Mouse (Mus musculus) lung, embryonic 14.5 days (tissue): Measurements from ENCODE around the gene Ppp3ca. TPM values are rescaled to one million over a fixed set of nuclear protein-coding genes. Genes with fewer than 3 reads are reported as not detected.

Experiments
- ATAC-seq: fragments of 200-750 bp; cut with Nextera tagmentation; 2 replicates; pipeline ENCODE4 v1.8.0; 2017; ENCODE audit warnings: mild to moderate bottlenecking, moderate TSS enrichment, moderate library complexity; ENCODE audit not compliant: insufficient read depth
- DNase-seq: peaks from one replicate; pipeline ENCODE4 v3.0.0-alpha.2; 2015
- H3K27ac ChIP-seq: fragments of 300-500 bp; sonication (generic); 2 replicates; pipeline ENCODE4 v1.5.1; 2014; ENCODE audit warnings: low read depth, mild to moderate bottlenecking, moderate library complexity
- H3K27me3 ChIP-seq: fragments of 300-500 bp; sonication (generic); 2 replicates; pipeline ENCODE4 v1.6.1; 2014; ENCODE audit warnings: low read length, control low read depth; ENCODE audit not compliant: insufficient read depth
- H3K36me3 ChIP-seq: fragments of 300-500 bp; sonication (generic); 2 replicates; pipeline ENCODE4 v1.6.1; 2014; ENCODE audit warnings: control low read depth; ENCODE audit not compliant: insufficient read depth
- H3K4me1 ChIP-seq: fragments of 300-500 bp; sonication (generic); 2 replicates; pipeline ENCODE4 v1.6.1; 2014; ENCODE audit warnings: antibody characterized with exemption, control low read depth; ENCODE audit not compliant: insufficient read depth
- H3K4me2 ChIP-seq: fragments of 300-500 bp; sonication (generic); 2 replicates; pipeline ENCODE4 v1.6.1; 2014; ENCODE audit warnings: mild to moderate bottlenecking
- H3K4me3 ChIP-seq: fragments of 300-500 bp; sonication (generic); 2 replicates; pipeline ENCODE4 v1.5.1; 2014; ENCODE audit warnings: low read depth, low read length
- H3K9ac ChIP-seq: fragments of 300-500 bp; sonication (generic); 2 replicates; pipeline ENCODE4 v1.6.1; 2014
- H3K9me3 ChIP-seq: fragments of 300-500 bp; sonication (generic); 2 replicates; pipeline ENCODE4 v1.6.1; 2016; ENCODE audit warnings: low read depth, low read length, control low read depth
- CTCF ChIP-seq: IDR thresholded peaks from 2 replicates; pipeline ENCODE4 v1.5.1; 2016; ENCODE audit warnings: antibody characterized with exemption, low read depth
- WGBS: fragments of 180-500 bp; shearing (Covaris S2); extraction: QIAGEN DNeasy Blood & Tissue Kit; methylation state at CpG from one replicate; pipeline ENCODE4 v1.1.7; 2014; 5-methylcytosine and 5-hydroxymethylcytosine counted together
- polyA plus RNA-seq: library from polyadenylated mRNA; unstranded; fragments of >200 nt; fragmentation: Nextera tagmentation; extraction: Ambion mirVana; gene quantifications from 2 replicates; pipeline ENCODE4 v1.2.1, GENCODE M21; 2014

Ppp3ca gene
- polyA plus RNA-seq, 1 experiment from 2014 or later, result 74.1 TPM

GRCm38 (mm10) chr3:136700447-136701009, 30.6 kb downstream of the Ppp3ca start:
- 46% methylated on average over 11 of the region's 11 CpGs for WGBS
- Histone ChIP-seq H3K27ac (no peak overlapping the region), H3K27me3 (no peaks in the 10 kb centered on the region), H3K9me3 (no peaks in the 10 kb centered on the region), H3K4me3 (no peak overlapping the region), H3K36me3 (no peaks in the 10 kb centered on the region), H3K9ac (no peak overlapping the region), H3K4me1 (no peaks in the 10 kb centered on the region), H3K4me2 (peak overlapping the region; percentile 15; the same call in 1 of the 2 replicates)
- ATAC-seq, result no peak
- DNase-seq, result no peak
- no peak for TF ChIP-seq CTCF

GRCm38 (mm10) chr3:136702861-136703260, 32.9 kb downstream of the Ppp3ca start:
- Histone ChIP-seq H3K27ac (no peak overlapping the region), H3K36me3 (no peaks in the 10 kb centered on the region), H3K9ac (no peak overlapping the region), H3K4me3 (no peak overlapping the region), H3K4me1 (peaks cover 5% of the 10 kb centered on the region; the same call in 1 of the 2 replicates), H3K9me3 (no peaks in the 10 kb centered on the region), H3K27me3 (no peaks in the 10 kb centered on the region), H3K4me2 (no peak overlapping the region)
- DNase-seq, result no peak
- no peak for ATAC-seq
- 47% methylated on average over 2 of the region's 2 CpGs for WGBS
- no peak for TF ChIP-seq CTCF

- no peaks in the 10 kb centered on the region for H3K36me3 ChIP-seq
- no peak for TF ChIP-seq CTCF
- H3K27ac ChIP-seq, result no peak overlapping the region
- no peak overlapping the region for H3K4me2 ChIP-seq
- no peak for ATAC-seq
- H3K27me3 ChIP-seq, result no peaks in the 10 kb centered on the region
- DNase-seq, result no peak
- no peak overlapping the region for H3K4me3 ChIP-seq
- no peak overlapping the region for H3K9ac ChIP-seq
- 65% methylated on average over 12 of the region's 12 CpGs for WGBS
- H3K4me1 ChIP-seq, result peaks cover 7% of the 10 kb centered on the region; the same call in 1 of the 2 replicates
- H3K9me3 ChIP-seq, result no peaks in the 10 kb centered on the region
These were observed 34.8 kb downstream of the Ppp3ca start for GRCm38 (mm10) chr3:136704515-136705247.

- no peaks in the 10 kb centered on the region for H3K27me3 ChIP-seq
- no peaks in the 10 kb centered on the region for H3K9me3 ChIP-seq
- no peak overlapping the region for H3K4me2 ChIP-seq
- ATAC-seq (no peak), DNase-seq (no peak)
- no peaks in the 10 kb centered on the region for H3K36me3 ChIP-seq
- H3K27ac ChIP-seq, result no peak overlapping the region
- WGBS, result 76% methylated on average over 4 of the region's 4 CpGs
- no peak overlapping the region for H3K9ac ChIP-seq
- peaks cover 7% of the 10 kb centered on the region; the same call in 1 of the 2 replicates for H3K4me1 ChIP-seq
- TF ChIP-seq CTCF, result no peak
- H3K4me3 ChIP-seq, result no peak overlapping the region
These were observed 36.1 kb downstream of the Ppp3ca start for GRCm38 (mm10) chr3:136706048-136706447.

GRCm38 (mm10) chr3:136706771-136707170, 36.8 kb downstream of the Ppp3ca start:
- no peaks in the 10 kb centered on the region for H3K9me3 ChIP-seq
- no peak for ATAC-seq
- no peak overlapping the region for H3K4me3 ChIP-seq

GRCm38 (mm10) chr3:136707222-136708019, 37.5 kb downstream of the Ppp3ca start:
- H3K27ac ChIP-seq, result no peak overlapping the region
- TF ChIP-seq CTCF, result no peak
- H3K4me3 ChIP-seq, result no peak overlapping the region
- no peaks in the 10 kb centered on the region for H3K27me3 ChIP-seq
- no peak for ATAC-seq
- no peak for DNase-seq
- no peaks in the 10 kb centered on the region for H3K36me3 ChIP-seq
- 43% methylated on average over 3 of the region's 3 CpGs for WGBS
- no peak overlapping the region for H3K9ac ChIP-seq
- no peak overlapping the region for H3K4me2 ChIP-seq
- H3K9me3 ChIP-seq, result no peaks in the 10 kb centered on the region
- peaks cover 7% of the 10 kb centered on the region; the same call in 1 of the 2 replicates for H3K4me1 ChIP-seq

More at GRCm38 (mm10) chr3:136706771-136707170, 36.8 kb downstream of the Ppp3ca start:
- WGBS, result 84% methylated on average over 7 of the region's 7 CpGs
- no peak for DNase-seq
- Histone ChIP-seq H3K27me3 (no peaks in the 10 kb centered on the region), H3K36me3 (no peaks in the 10 kb centered on the region), H3K4me1 (peaks cover 7% of the 10 kb centered on the region; the same call in 1 of the 2 replicates), H3K4me2 (no peak overlapping the region), H3K27ac (no peak overlapping the region), H3K9ac (no peak overlapping the region)
- TF ChIP-seq CTCF, result no peak

- H3K4me1 ChIP-seq, result peaks cover 7% of the 10 kb centered on the region; the same call in 1 of the 2 replicates
- ATAC-seq (no peak), DNase-seq (no peak)
- H3K9ac ChIP-seq, result no peak overlapping the region
- no peak overlapping the region for H3K27ac ChIP-seq
- H3K4me2 ChIP-seq, result no peak overlapping the region
- WGBS, result 30% methylated on average over 1 of the region's 1 CpGs
- H3K9me3 ChIP-seq, result no peaks in the 10 kb centered on the region
- no peak overlapping the region for H3K4me3 ChIP-seq
- no peak for TF ChIP-seq CTCF
- no peaks in the 10 kb centered on the region for H3K36me3 ChIP-seq
- no peaks in the 10 kb centered on the region for H3K27me3 ChIP-seq
These were observed 38.3 kb downstream of the Ppp3ca start for GRCm38 (mm10) chr3:136708230-136708629.
